ENCODE assay signal across 18 mouse cellular contexts in the genomic region with DNA sequence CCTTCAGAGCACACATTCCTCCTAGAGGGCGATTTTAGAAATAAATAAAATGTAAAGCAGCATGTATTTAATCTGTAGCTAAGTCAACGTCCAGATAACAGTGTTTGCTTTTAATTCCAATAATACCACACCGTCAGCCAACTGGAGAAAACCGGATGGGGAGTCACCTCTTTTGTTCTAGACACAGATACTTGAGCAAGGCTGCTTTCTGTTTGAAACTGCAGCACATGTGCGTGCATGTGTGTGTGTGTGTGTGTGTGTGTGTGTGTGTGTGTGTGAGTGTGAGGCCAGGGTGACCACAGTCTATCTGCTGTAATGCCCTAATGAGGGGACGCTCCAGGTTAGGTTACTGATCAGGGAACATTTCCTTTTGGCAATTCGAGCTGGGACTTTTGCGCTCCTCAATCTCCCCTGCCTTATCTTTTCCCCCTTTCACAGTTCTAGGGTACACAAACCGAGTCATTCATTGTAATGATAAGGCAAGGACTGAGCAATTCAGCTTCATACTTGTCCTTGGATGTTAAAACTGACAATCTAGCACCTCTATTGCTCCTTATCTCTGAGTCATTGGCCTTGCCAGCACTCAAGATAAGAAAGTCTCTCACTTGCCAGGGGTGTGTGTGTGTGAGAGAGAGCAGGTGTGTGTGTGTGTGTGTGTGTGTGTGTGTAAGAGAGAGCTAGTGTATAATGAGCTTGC. TPM values are rescaled to one million over a fixed set of nuclear protein-coding genes. Genes with fewer than 3 reads are reported as not detected.
DNase-seq lines count a peak whose midpoint lies in the region; ATAC-seq and TF ChIP-seq lines count a peak whose summit lies in the region.
"Had no signal": no experiment of that assay in that cellular context is flagged by ENCODE, and none has a peak within 500 bp of the region (broad histone marks: within the 10 kb centered on the region; RNA-seq: fewer than 3 reads in every experiment).

No protein-coding gene starts in this region.

- no peak; the same call in 1 of the 2 replicates for ATAC-seq in heart, embryonic 15.5 days (replicated peaks; ENCODE audit: insufficient number of reproducible peaks, insufficient read depth, low FRiP score, low read depth)
- no peak for ATAC-seq in lung, embryonic 15.5 days (ENCODE audit: borderline replicate concordance, extremely low read depth, low FRiP score, low TSS enrichment)
- peak; percentile 85 for ATAC-seq in intestine, embryonic 16.5 days
- ATAC-seq in stomach, postnatal 0 days (ENCODE audit: low FRiP score, low TSS enrichment), result peak; percentile 83
- ATAC-seq in midbrain, postnatal 0 days (ENCODE audit: low FRiP score), result no peak
- ATAC-seq: forebrain, embryonic 14.5 days; inflammation-experienced regulatory T-cells, adult 6 months had no signal

- peak overlapping the region; percentile 35; the same call in 1 of the 2 replicates for H3K27ac ChIP-seq in heart, embryonic 15.5 days
- peak overlapping the region; percentile 60 for H3K27ac ChIP-seq in lung, embryonic 15.5 days
- H3K27ac ChIP-seq in intestine, embryonic 16.5 days (ENCODE audit: low read length), result peak overlapping the region; percentile 69; the same call in 1 of the 2 replicates
- H3K27ac ChIP-seq in stomach, postnatal 0 days (replicated peaks), result peak overlapping the region; percentile 67
- no peak overlapping the region for H3K27ac ChIP-seq in midbrain, postnatal 0 days (ENCODE audit: low read depth, low read length)
- H3K27ac ChIP-seq: hindbrain, embryonic 12.5 days; limb, embryonic 15.5 days; midbrain, embryonic 10.5 days; neural tube, embryonic 12.5 days had no signal

- DNase-seq in heart, adult 8-10 months (ENCODE audit: low spot score), result no peak
- no peak for DNase-seq in lung, postnatal 4 days
- peak; percentile 80 for DNase-seq in stomach, postnatal 0 days (ENCODE audit: low spot score)
- no peak for DNase-seq in midbrain, postnatal 0 days (ENCODE audit: low spot score)
- DNase-seq: adrenal gland, postnatal 36 days; cerebellum, adult 2 months; gastrocnemius, postnatal 36 days; right cerebral cortex, postnatal 25 days had no signal

- peaks cover 20% of the 10 kb centered on the region for H3K4me1 ChIP-seq in heart, embryonic 15.5 days (replicated peaks)
- peaks cover 12% of the 10 kb centered on the region for H3K4me1 ChIP-seq in lung, embryonic 15.5 days
- H3K4me1 ChIP-seq in intestine, embryonic 16.5 days (ENCODE audit: control insufficient read depth, insufficient read depth, low read length), result peaks cover 16% of the 10 kb centered on the region
- H3K4me1 ChIP-seq in stomach, postnatal 0 days (replicated peaks; ENCODE audit: control insufficient read depth, insufficient read depth), result no peaks in the 10 kb centered on the region
- no peaks in the 10 kb centered on the region for H3K4me1 ChIP-seq in midbrain, postnatal 0 days (ENCODE audit: insufficient read depth, low read length)
- H3K4me1 ChIP-seq: neural tube, embryonic 12.5 days had no signal

- TF ChIP-seq EP300 in stomach, postnatal 0 days (optimal IDR thresholded peaks at IDR 0.05), result no peak

- peak; percentile 20; the same call in 1 of the 2 replicates for TF ChIP-seq CTCF in stomach, postnatal 0 days (IDR thresholded peaks at IDR 0.05; ENCODE audit: low read depth)
- TF ChIP-seq CTCF in midbrain, postnatal 0 days (IDR thresholded peaks at IDR 0.05), result no peak

- no peak overlapping the region for H3K9ac ChIP-seq in heart, embryonic 15.5 days
- H3K9ac ChIP-seq in lung, embryonic 15.5 days, result no peak overlapping the region
- no peak overlapping the region for H3K9ac ChIP-seq in intestine, embryonic 16.5 days (ENCODE audit: low read depth, low read length)
- H3K9ac ChIP-seq in stomach, postnatal 0 days (ENCODE audit: low read length), result no peak overlapping the region
- H3K9ac ChIP-seq in midbrain, postnatal 0 days (replicated peaks; ENCODE audit: low read length, poor library complexity, severe bottlenecking), result no peak overlapping the region
- H3K9ac ChIP-seq: hindbrain, embryonic 12.5 days; limb, embryonic 15.5 days; neural tube, embryonic 12.5 days had no signal

- peaks cover 71% of the 10 kb centered on the region for H3K27me3 ChIP-seq in heart, embryonic 15.5 days
- H3K27me3 ChIP-seq in lung, embryonic 15.5 days, result no peaks in the 10 kb centered on the region; the same call in 1 of the 2 replicates
- H3K27me3 ChIP-seq in intestine, embryonic 16.5 days (replicated peaks; ENCODE audit: control insufficient read depth, insufficient read depth, low read length), result no peaks in the 10 kb centered on the region
- no peaks in the 10 kb centered on the region for H3K27me3 ChIP-seq in stomach, postnatal 0 days (ENCODE audit: control insufficient read depth, insufficient read depth, low read length)
- H3K27me3 ChIP-seq in midbrain, postnatal 0 days (ENCODE audit: insufficient read depth, low read length), result no peaks in the 10 kb centered on the region
- H3K27me3 ChIP-seq: hindbrain, embryonic 12.5 days; limb, embryonic 15.5 days; neural tube, embryonic 12.5 days had no signal

- 15% methylated on average over 9 of the region's 9 CpGs for WGBS in heart, embryonic 15.5 days
- WGBS in lung, embryonic 15.5 days, result 13% methylated on average over 9 of the region's 9 CpGs
- WGBS in intestine, embryonic 16.5 days, result 38% methylated on average over 9 of the region's 9 CpGs
- WGBS in stomach, postnatal 0 days, result 31% methylated on average over 9 of the region's 9 CpGs
- WGBS in midbrain, postnatal 0 days, result 68% methylated on average over 9 of the region's 9 CpGs

- H3K36me3 ChIP-seq in heart, embryonic 15.5 days, result no peaks in the 10 kb centered on the region
- no peaks in the 10 kb centered on the region for H3K36me3 ChIP-seq in lung, embryonic 15.5 days
- no peaks in the 10 kb centered on the region for H3K36me3 ChIP-seq in intestine, embryonic 16.5 days (ENCODE audit: control insufficient read depth, insufficient read depth, low read length)
- no peaks in the 10 kb centered on the region for H3K36me3 ChIP-seq in stomach, postnatal 0 days (ENCODE audit: control insufficient read depth, insufficient read depth, low read length)
- H3K36me3 ChIP-seq in midbrain, postnatal 0 days (ENCODE audit: insufficient read depth, low read length), result no peaks in the 10 kb centered on the region
- H3K36me3 ChIP-seq: hindbrain, embryonic 12.5 days; limb, embryonic 15.5 days; midbrain, embryonic 10.5 days; neural tube, embryonic 12.5 days had no signal

- no peak overlapping the region for H3K4me3 ChIP-seq in heart, embryonic 15.5 days
- no peak overlapping the region for H3K4me3 ChIP-seq in lung, embryonic 15.5 days
- 0 out of 2 replicates have a peak overlapping the region, but pooled peaks have one; percentile 2 for H3K4me3 ChIP-seq in intestine, embryonic 16.5 days (ENCODE audit: low read length)
- 0 out of 2 replicates have a peak overlapping the region, but pooled peaks have one; percentile 12 for H3K4me3 ChIP-seq in stomach, postnatal 0 days (ENCODE audit: low read depth, low read length)
- H3K4me3 ChIP-seq in midbrain, postnatal 0 days (ENCODE audit: low read depth, low read length), result no peak overlapping the region
- H3K4me3 ChIP-seq: erythroblast, embryonic 14.5 days; hindbrain, embryonic 12.5 days; limb, embryonic 15.5 days; midbrain, embryonic 10.5 days; neural tube, embryonic 12.5 days had no signal

- H3K4me2 ChIP-seq in heart, embryonic 15.5 days, result peak overlapping the region; percentile 28
- H3K4me2 ChIP-seq in lung, embryonic 15.5 days, result peak overlapping the region; percentile 23; the same call in 1 of the 2 replicates
- peak overlapping the region; percentile 2; the same call in 1 of the 2 replicates for H3K4me2 ChIP-seq in intestine, embryonic 16.5 days (ENCODE audit: low read depth, low read length)
- 0 out of 2 replicates have a peak overlapping the region, but pooled peaks have one; percentile 14 for H3K4me2 ChIP-seq in stomach, postnatal 0 days (replicated peaks; ENCODE audit: low read depth)
- H3K4me2 ChIP-seq in midbrain, postnatal 0 days (ENCODE audit: low read depth, low read length, poor library complexity, severe bottlenecking), result no peak overlapping the region
- H3K4me2 ChIP-seq: hindbrain, embryonic 12.5 days; limb, embryonic 15.5 days; neural tube, embryonic 12.5 days had no signal

- H3K9me3 ChIP-seq in heart, embryonic 15.5 days (replicated peaks), result no peaks in the 10 kb centered on the region
- H3K9me3 ChIP-seq in lung, embryonic 15.5 days, result no peaks in the 10 kb centered on the region
- H3K9me3 ChIP-seq in intestine, embryonic 16.5 days (ENCODE audit: control insufficient read depth, low read length), result no peaks in the 10 kb centered on the region
- H3K9me3 ChIP-seq in stomach, postnatal 0 days (ENCODE audit: control insufficient read depth, low read length), result no peaks in the 10 kb centered on the region
- H3K9me3 ChIP-seq in midbrain, postnatal 0 days (ENCODE audit: low read length), result no peaks in the 10 kb centered on the region
- H3K9me3 ChIP-seq: hindbrain, embryonic 12.5 days; limb, embryonic 15.5 days; midbrain, embryonic 10.5 days; neural tube, embryonic 12.5 days had no signal

RNA-seq across cellular contexts. Expression of gene Lrig3, which starts 4.4 kb away (rescaled TPM):
- 1.5 and 3.4 TPM in 2 replicates for polyA plus RNA-seq in heart, embryonic 15.5 days (2015; fragmentation: Nextera tagmentation; extraction: Ambion mirVana)
- 1 to 10 TPM in 3 of 4 experiments, under 1 TPM in 1; 0.98 to 2.2 (median 1.6) TPM for total RNA-seq in heart, adult 8-10 months (2022)
- 9.2 and 10.4 TPM in 2 replicates for polyA plus RNA-seq in lung, embryonic 15.5 days (2015; fragmentation: Nextera tagmentation; extraction: Ambion mirVana)
- 9.2 and 10.2 TPM in 2 replicates for polyA plus RNA-seq in intestine, embryonic 16.5 days (2015; fragmentation: Nextera tagmentation; extraction: Ambion mirVana)
- 11.3 and 11.6 TPM in 2 replicates for polyA plus RNA-seq in stomach, postnatal 0 days (2015; fragmentation: Nextera tagmentation; extraction: Ambion mirVana)
- 5.8 and 7.5 TPM in 2 replicates for total RNA-seq in midbrain, postnatal 0 days (2014; rRNA removed)
- 1.6 and 2.3 TPM in 2 replicates for polyA plus RNA-seq in midbrain, postnatal 0 days (2015; fragmentation: Nextera tagmentation; extraction: Ambion mirVana)
- polyA plus RNA-seq: erythroblast, embryonic 14.5 days; inflammation-experienced regulatory T-cells, adult 6 months had no signal

Comparison
In these comparisons a context has a peak if more than half of its experiments do, and no peak if none do; other contexts are left out.
1. ATAC-seq: peak in intestine, embryonic 16.5 days (single experiment) and stomach, postnatal 0 days (single experiment); none in heart, embryonic 15.5 days (single experiment), lung, embryonic 15.5 days (single experiment) and midbrain, postnatal 0 days (single experiment).
2. H3K4me3 ChIP-seq: peak in intestine, embryonic 16.5 days (single experiment) and stomach, postnatal 0 days (single experiment); none in heart, embryonic 15.5 days (single experiment), lung, embryonic 15.5 days (single experiment) and midbrain, postnatal 0 days (single experiment).